Mouse (Mus musculus): ENCODE results near the gene Tpcn1.
A peak's percentile ranks its signal among the peaks of the same experiment; 100 is the strongest.

Gene Tpcn1

DNA sequence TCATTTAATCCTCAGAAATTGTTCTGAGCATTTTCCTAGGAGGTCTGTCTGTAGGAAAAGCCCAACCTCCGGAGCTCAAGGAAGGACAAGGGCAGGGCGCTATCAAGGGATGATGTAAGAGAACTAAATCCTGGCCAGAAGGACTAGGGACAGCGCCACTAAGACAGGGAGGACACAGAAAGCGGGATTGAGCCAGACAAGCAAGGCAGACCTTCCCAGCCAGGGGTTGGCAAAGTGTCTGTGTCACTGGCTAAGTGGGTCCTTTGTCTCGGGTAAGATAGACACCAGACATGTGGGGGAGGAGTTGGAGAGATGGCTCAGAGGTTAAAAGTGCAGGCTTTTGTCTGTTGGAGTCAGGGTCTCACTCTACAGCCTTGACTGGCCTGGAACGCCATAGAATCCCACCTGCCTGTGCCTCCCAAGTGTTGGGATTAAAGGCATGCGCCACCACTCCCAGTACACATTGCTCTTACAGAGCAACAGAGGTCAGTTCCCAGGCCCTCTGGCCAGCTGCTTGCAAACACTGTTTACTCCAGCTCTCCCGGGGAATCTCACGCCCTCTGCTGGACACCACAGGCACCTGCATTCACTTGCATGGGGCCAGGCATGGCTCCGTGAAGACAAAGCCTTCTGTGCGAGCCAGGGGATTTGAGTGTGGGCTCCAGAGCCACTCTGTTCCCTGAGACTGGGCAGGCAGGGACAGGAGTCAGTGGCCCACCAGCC, 12.6 kb upstream of the Tpcn1 start:
- Histone ChIP-seq H3K27me3 (ENCODE audit: control insufficient read depth, insufficient read depth, low read length, poor library complexity, severe bottlenecking) (no peaks in the 10 kb centered on the region), H3K36me3 (ENCODE audit: control insufficient read depth, insufficient read depth, low read length, poor library complexity, severe bottlenecking) (no peaks in the 10 kb centered on the region)
- DNase-seq (ENCODE audit: low read depth, low spot score) = no peak

DNA sequence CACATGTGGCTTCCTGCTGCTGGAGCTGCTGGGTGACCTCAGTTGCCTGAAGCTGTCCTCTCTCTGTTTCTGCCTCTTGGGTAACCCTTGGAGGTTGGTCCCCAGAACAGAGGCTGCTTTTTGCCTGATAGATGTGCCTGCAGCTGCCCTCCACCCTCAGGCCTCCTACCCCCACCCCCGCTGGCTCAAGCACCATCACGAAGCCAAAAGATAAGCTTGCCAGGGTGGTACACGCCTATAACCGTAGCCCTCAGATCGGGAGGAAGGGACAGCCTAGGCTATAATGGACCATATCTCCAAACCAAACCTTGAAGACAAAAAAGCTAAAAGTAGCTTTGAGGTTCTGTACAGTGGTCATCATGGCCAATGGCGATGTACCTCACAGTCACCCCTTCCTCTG, 11.2 kb upstream of the Tpcn1 start:
- Histone ChIP-seq H3K27me3 (ENCODE audit: control insufficient read depth, insufficient read depth, low read length, poor library complexity, severe bottlenecking) (no peaks in the 10 kb centered on the region), H3K36me3 (ENCODE audit: control insufficient read depth, insufficient read depth, low read length, poor library complexity, severe bottlenecking) (no peaks in the 10 kb centered on the region)
- DNase-seq (ENCODE audit: low read depth, low spot score) = no peak

DNA sequence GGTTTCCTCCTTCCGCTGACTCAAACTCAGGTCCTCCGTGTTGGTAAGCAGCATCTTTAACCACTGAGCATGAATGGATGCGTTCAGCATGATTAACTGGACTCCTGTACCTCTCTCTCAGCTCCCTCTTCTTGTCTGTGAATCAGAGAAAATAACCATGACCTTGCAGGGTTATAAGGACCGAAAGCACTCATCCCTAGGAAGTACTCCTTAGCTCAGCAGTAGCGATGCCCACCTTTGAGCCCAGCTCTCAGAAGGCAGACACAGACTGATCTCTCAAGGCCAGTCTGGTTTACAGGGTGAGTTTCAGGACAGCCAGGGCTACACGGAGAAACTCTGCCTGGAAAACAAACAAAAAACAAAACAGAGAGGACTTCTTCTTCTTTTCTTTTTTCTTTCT, 6.0 kb upstream of the Tpcn1 start:
- no peak for DNase-seq (ENCODE audit: low read depth, low spot score)
- no peaks in the 10 kb centered on the region for H3K36me3 ChIP-seq (ENCODE audit: control insufficient read depth, insufficient read depth, low read length, poor library complexity, severe bottlenecking)
- no peaks in the 10 kb centered on the region for H3K27me3 ChIP-seq (ENCODE audit: control insufficient read depth, insufficient read depth, low read length, poor library complexity, severe bottlenecking)

DNA sequence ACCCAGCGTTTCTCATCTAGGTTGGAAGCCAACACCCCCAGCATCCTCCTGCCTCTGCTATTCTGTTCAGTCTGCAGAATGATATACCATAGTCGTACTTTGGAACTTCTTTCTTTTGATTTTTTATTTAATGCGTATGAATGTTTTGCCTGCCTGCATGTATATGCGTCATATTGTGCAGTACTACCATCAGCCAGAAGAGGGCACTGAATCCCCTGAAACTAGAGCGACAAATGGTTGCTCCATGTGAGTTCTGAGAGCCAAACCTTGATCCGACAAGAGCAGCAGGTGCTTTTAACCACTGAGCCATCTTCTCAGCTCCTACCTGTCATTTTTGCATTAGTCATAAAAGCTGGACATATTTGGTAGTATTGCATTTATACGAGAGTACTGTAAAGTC, 3.7 kb upstream of the Tpcn1 start:
- peak; percentile 46 for DNase-seq (ENCODE audit: low read depth, low spot score)
- Histone ChIP-seq H3K27me3 (ENCODE audit: control insufficient read depth, insufficient read depth, low read length, poor library complexity, severe bottlenecking) (no peaks in the 10 kb centered on the region), H3K36me3 (ENCODE audit: control insufficient read depth, insufficient read depth, low read length, poor library complexity, severe bottlenecking) (no peaks in the 10 kb centered on the region)

DNA sequence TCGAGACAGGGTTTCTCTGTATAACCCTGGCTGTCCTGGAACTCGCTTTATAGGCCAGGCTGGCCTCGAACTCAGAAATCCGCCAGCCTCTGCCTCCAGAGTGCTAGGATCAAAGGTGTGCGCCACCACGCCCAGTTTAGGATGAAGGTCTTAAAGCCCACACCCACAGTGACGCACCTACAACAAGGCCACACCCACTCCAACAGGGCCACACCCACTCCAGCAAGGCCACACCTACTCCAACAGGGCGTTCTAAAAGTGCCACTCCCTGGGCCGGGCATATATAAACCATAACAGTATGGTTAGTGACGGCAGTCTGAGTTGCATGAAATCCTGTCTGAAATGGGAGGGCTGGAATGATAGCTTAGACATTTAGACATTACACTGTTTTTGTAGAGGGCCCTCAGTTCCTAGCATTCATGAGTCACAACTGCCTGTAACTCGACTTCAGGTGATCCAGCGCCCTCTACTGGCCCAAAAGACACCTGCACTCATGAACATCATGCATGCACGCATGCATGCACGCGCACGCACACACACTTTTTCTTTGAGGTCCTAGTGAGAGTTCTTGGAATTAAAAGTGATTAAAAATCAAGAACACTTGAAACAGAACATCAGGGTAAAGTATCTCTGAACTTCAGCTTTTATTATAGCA, 2.0 kb upstream of the Tpcn1 start:
- Histone ChIP-seq H3K27me3 (ENCODE audit: control insufficient read depth, insufficient read depth, low read length, poor library complexity, severe bottlenecking) (no peaks in the 10 kb centered on the region), H3K36me3 (ENCODE audit: control insufficient read depth, insufficient read depth, low read length, poor library complexity, severe bottlenecking) (no peaks in the 10 kb centered on the region)
- peak; percentile 70 for DNase-seq (ENCODE audit: low read depth, low spot score)

DNA sequence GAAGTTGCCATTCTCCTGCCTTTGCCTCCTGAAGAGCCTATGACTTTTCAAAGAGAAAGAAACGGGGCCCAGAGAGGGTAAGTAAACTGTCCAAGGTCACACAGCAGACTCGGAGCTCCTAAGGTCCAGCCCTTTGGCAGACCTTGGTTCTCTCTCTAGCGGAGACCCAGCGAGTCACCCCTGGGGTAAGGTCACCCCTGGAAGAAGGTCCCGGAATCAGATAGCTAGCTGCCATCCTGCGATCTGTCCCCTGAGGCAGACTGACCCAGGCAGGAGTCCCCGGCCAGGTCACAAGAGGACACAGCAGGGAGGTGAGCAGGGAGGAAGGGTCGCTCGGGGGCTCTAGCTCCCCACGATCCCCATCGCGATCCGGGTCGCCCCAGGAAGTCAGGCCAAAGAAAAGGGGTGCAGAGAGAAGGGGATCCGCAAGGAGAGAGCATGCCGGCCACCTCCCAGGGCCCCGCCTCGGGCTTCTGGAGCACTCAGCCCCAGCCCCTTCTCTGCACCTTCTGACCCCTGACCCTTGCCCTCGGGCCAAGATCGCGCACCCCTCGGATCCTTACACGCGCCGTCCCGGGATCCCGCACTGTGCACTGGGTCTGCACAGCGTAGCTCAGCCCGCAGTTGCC, 419 bp downstream of the Tpcn1 start:
- Histone ChIP-seq H3K27me3 (ENCODE audit: control insufficient read depth, insufficient read depth, low read length, poor library complexity, severe bottlenecking) (no peaks in the 10 kb centered on the region), H3K36me3 (ENCODE audit: control insufficient read depth, insufficient read depth, low read length, poor library complexity, severe bottlenecking) (no peaks in the 10 kb centered on the region; the same call in 1 of the 2 replicates)
- DNase-seq (ENCODE audit: low read depth, low spot score) = no peak

DNA sequence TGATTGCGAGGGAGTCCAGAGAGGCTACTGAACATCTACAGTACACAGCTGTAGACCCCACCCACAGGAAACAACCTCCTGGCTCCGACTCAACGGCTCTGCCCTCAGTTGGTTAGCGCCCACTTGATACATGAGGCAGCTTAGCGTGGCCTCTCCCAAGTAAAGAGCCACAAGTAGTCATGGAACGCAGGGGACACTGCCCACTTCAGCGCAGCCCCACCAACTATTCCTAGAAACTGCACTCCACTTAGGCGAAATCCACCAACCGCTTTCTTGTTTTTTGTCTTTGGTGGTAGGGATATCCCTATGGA, 902 bp downstream of the Tpcn1 start:
- DNase-seq (ENCODE audit: low read depth, low spot score) = peak; percentile 30
- Histone ChIP-seq H3K36me3 (ENCODE audit: control insufficient read depth, insufficient read depth, low read length, poor library complexity, severe bottlenecking) (no peaks in the 10 kb centered on the region; the same call in 1 of the 2 replicates), H3K27me3 (ENCODE audit: control insufficient read depth, insufficient read depth, low read length, poor library complexity, severe bottlenecking) (no peaks in the 10 kb centered on the region)

DNA sequence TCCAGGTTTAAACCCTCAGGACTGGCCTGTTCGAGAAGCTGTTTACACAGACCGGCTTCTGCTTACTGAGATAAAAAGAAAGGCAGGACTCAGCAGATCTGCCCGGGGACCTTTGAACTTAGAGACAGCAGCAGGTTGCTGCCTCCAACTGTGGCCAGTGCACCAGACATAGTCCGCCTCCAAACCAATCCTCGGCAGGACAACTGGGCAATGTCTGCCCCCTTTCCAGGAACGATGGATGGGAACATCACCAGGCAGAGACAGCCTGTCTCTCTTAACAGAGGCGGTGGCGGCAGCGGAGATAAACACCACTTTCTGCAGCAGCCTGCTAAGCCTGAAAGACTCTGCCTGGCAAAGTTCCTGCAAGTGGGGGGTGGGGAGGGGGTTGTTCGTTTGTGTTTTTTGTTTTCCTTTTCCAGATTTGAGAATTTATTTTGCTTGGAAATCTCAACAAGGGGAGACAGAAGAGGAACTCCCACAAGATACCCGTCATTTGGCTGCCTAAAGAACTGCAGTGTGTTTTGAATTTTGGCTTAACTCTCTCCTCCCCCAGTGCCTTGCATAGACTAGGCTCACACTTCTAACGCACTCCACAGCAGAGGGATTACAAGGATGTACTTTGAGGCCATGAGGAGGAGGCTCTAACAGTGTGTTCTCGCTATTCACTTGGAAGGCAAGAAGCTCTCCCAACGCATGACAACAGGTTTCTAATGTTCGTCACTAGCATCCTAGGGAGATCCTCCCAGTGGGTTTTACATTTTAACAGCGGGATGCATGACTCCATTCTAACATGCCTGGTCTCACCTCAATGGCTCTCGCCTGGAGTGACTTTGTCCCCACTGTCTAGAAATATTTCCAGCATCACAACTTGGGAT, 1.5 kb downstream of the Tpcn1 start:
- no peak for DNase-seq (ENCODE audit: low read depth, low spot score)
- Histone ChIP-seq H3K36me3 (ENCODE audit: control insufficient read depth, insufficient read depth, low read length, poor library complexity, severe bottlenecking) (no peaks in the 10 kb centered on the region; the same call in 1 of the 2 replicates), H3K27me3 (ENCODE audit: control insufficient read depth, insufficient read depth, low read length, poor library complexity, severe bottlenecking) (no peaks in the 10 kb centered on the region)

DNA sequence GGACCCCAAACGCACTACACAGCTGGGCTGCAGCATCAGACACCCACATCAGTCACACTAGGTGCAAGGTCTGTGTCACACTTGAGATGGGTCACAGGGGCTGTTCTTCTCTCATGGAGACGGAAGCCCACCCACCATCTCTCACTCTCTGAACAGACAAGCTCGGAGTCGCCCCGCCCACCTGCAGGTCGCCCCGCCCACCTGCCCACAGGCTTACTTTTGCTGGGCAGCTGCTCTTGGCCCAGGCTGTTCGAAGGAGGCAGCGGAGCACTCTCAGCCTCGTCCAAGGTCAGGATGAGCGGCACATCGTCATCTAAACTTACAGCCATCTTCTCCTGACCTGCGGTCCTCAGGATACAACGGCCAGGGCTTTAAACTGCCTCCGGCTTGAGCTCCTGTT, 3.5 kb downstream of the Tpcn1 start:
- H3K27me3 ChIP-seq (ENCODE audit: control insufficient read depth, insufficient read depth, low read length, poor library complexity, severe bottlenecking) = no peaks in the 10 kb centered on the region
- no peak for DNase-seq (ENCODE audit: low read depth, low spot score)
- H3K36me3 ChIP-seq (ENCODE audit: control insufficient read depth, insufficient read depth, low read length, poor library complexity, severe bottlenecking) = no peaks in the 10 kb centered on the region; the same call in 1 of the 2 replicates

DNA sequence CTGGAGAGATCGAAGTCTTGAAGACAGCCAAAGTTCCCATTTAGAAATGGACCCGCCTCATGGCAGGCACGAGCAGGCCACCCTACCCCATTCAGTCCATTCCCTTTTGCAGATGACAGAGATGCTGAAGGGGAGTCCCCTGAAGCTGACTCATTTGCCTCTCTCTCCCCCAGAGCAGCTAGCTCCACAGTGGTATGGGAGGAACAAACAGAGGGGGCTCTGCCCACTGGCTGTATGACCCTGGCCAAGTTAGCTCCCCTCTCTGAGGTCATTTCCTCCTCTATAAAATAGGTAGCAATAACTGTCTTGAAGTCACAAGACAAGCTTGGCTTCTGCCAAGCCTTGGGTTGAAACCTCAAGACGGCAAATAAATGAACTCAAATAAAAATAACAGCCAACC, 5.0 kb downstream of the Tpcn1 start:
- peak; percentile 62 for DNase-seq (ENCODE audit: low read depth, low spot score)
- Histone ChIP-seq H3K36me3 (ENCODE audit: control insufficient read depth, insufficient read depth, low read length, poor library complexity, severe bottlenecking) (no peaks in the 10 kb centered on the region; the same call in 1 of the 2 replicates), H3K27me3 (ENCODE audit: control insufficient read depth, insufficient read depth, low read length, poor library complexity, severe bottlenecking) (no peaks in the 10 kb centered on the region)

DNA sequence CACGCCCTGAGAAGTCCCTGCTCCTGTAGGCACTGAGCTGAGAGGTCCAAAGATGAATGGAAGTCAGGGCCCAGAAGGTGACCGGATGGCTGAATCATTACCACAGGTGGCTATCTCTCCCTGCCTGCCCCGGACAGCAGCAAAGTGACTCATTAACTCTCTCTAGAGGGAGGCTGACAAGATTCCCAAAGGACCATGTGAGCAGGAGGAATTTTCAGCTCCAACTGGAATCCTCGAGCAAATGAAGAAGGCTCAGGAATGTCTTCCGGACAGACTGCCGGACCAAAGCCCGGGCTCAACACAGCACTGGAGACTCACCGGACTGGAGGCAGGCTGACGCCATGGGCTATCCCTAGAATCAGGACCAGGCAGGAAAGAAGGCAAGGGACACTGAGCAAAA, 6.5 kb downstream of the Tpcn1 start:
- no peaks in the 10 kb centered on the region; the same call in 1 of the 2 replicates for H3K36me3 ChIP-seq (ENCODE audit: control insufficient read depth, insufficient read depth, low read length, poor library complexity, severe bottlenecking)
- DNase-seq (ENCODE audit: low read depth, low spot score) = no peak
- H3K27me3 ChIP-seq (ENCODE audit: control insufficient read depth, insufficient read depth, low read length, poor library complexity, severe bottlenecking) = no peaks in the 10 kb centered on the region

DNA sequence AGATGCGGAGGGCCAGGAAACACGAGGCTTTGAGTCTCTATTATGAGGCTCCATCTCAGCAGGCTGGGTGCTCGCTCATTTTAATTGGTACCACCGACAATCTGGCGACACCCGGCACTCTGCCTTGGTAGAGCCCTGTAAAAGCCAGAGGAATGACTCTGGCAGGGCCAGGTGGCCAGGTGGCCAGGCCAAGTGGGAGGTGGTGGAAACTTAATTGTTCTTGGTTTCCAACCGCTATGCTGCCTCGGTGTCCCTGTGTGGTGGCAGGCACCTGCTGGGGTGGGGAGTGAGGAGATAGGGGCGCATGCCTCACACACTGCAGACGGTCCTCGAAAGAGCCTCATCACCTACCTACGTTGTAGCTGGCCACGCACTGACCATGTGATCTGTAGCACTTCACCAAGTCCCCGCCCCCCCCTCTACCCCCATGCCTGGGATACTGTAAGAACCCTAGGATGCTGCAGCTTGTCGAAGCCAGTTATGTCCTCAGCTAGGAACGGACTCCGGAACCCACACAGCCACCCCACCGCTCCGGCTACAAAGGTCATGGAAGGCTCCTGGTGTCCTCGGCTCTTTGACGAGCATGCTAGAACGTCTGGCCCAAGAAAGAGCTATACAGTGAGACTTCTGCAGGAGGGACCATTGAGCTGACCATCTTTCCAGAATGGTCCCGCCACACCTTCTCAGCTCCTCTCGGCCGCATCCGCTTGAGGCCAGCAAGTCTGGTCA, 8.4 kb downstream of the Tpcn1 start:
- Histone ChIP-seq H3K36me3 (ENCODE audit: control insufficient read depth, insufficient read depth, low read length, poor library complexity, severe bottlenecking) (no peaks in the 10 kb centered on the region; the same call in 1 of the 2 replicates), H3K27me3 (ENCODE audit: control insufficient read depth, insufficient read depth, low read length, poor library complexity, severe bottlenecking) (no peaks in the 10 kb centered on the region)
- no peak for DNase-seq (ENCODE audit: low read depth, low spot score)

DNA sequence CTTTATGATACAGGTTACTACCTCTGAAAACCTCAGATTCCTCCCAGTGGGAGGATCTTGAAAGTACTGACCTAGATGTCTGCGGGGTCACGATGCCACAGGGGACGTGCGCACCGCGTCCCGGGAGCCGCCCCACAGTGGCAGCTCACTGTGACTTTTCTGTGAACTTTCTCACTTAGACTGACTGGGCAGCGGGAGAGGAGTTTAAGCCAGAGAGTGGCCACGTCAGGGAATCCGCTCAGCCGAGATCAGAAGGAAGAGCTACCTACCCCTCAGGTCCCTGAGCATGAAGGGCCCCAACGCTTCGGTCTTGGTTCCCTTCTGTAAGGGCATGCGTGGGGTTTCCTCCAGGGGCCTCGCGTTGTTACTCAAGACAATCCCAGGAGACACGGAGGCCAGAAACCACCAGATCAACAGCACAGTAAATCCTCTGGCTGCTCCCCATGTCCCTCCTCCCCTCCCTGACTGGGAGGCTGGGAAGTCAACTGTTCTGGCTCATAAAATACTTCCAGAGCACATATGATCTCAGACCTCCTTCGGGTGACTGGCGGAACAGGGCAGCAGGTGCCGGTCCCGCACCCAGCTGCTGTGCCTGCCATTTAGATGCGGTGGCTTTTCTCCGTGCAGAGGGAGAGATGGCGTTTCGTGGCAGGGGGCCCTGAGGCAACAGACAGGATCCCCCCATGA, 9.1 kb downstream of the Tpcn1 start:
- Histone ChIP-seq H3K27me3 (ENCODE audit: control insufficient read depth, insufficient read depth, low read length, poor library complexity, severe bottlenecking) (no peaks in the 10 kb centered on the region), H3K36me3 (ENCODE audit: control insufficient read depth, insufficient read depth, low read length, poor library complexity, severe bottlenecking) (no peaks in the 10 kb centered on the region; the same call in 1 of the 2 replicates)
- DNase-seq (ENCODE audit: low read depth, low spot score) = peak; percentile 67

All from splenic B cell, adult 2 months (primary cell).